In the genomic region with DNA sequence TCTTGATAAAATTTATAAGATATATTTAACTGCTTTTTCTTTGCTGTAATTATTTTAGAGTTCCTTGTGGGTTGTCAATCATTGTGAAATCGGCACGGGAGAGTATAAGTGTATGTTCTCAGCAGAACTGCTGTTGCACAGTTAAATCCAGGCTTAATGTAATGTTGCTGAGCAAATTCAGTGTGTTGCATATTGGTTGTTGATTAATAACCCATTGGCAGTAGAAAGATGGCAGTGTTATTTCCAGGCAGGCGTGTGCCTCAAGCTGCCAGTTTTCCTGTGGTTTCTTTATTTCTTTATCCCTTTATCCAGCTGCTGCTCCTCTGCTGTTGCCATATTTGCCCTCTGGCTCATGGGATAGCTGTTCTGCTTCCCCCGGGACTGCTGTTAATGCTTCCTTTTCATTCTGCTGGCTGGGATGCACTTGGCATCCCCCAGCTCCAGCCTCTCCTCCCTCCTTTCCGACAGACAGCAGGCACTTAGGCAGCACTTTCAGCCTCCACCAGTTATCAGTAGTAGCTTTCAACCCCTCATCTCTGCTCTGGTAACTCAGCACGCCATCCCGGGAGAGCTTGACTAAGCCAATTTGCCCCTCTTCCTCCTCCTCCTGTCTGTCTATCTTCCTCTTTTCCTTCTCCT, we compare ENCODE assay signal across 9 mouse cellular contexts.
DNase-seq lines count a peak whose midpoint lies in the region; ATAC-seq and TF ChIP-seq lines count a peak whose summit lies in the region.
"Had no signal": no experiment of that assay in that cellular context is flagged by ENCODE, and none has a peak within 500 bp of the region (broad histone marks: within the 10 kb centered on the region; RNA-seq: fewer than 3 reads in every experiment).

No protein-coding gene starts in this region.

- H3K27me3 ChIP-seq in liver, adult 2 months (ENCODE audit: control insufficient read depth, insufficient read depth, low read length): no peaks in the 10 kb centered on the region
- H3K27me3 ChIP-seq in liver, embryonic 11.5 days (replicated peaks; ENCODE audit: control insufficient read depth, insufficient read depth, low read length): no peaks in the 10 kb centered on the region
- no peaks in the 10 kb centered on the region for H3K27me3 ChIP-seq in embryonic facial prominence, embryonic 15.5 days
- H3K27me3 ChIP-seq: liver, embryonic 13.5 days had no signal

- no peak for TF ChIP-seq CTCF in liver, adult 2 months (IDR thresholded peaks at IDR 0.05; ENCODE audit: low read depth, low read length)

- WGBS in liver, adult 2 months: 65% methylated on average over 7 of the region's 7 CpGs
- 44% methylated on average over 7 of the region's 7 CpGs for WGBS in liver, embryonic 11.5 days
- WGBS in embryonic facial prominence, embryonic 15.5 days: 22% methylated on average over 7 of the region's 7 CpGs

- no peaks in the 10 kb centered on the region for H3K79me2 ChIP-seq in liver, adult 2 months (ENCODE audit: control insufficient read depth, insufficient read depth, low read length)

- peak; percentile 2 for DNase-seq in liver, adult 2 months (ENCODE audit: extremely low read depth, low read depth, low spot score)
- DNase-seq in liver, embryonic 11.5 days (ENCODE audit: low spot score): no peak
- DNase-seq in layer of hippocampus, adult 9-11 months: peak; percentile 39
- DNase-seq in lung, postnatal 4 days: no peak
- DNase-seq in left cerebral cortex, adult 11 months (ENCODE audit: low spot score): no peak
- no peak for DNase-seq in spleen, adult 18-20 months
- DNase-seq in gastrocnemius, adult 8-10 months (ENCODE audit: low spot score in 2 of 2): no peak
- DNase-seq: liver, embryonic 13.5 days had no signal

- no peak overlapping the region for H3K4me3 ChIP-seq in liver, adult 2 months (ENCODE audit: insufficient read depth, low read depth, low read length)
- no peak overlapping the region for H3K4me3 ChIP-seq in liver, embryonic 11.5 days (ENCODE audit: low read depth, low read length)
- no peak overlapping the region for H3K4me3 ChIP-seq in embryonic facial prominence, embryonic 15.5 days (replicated peaks)
- H3K4me3 ChIP-seq: liver, embryonic 13.5 days had no signal

- no peak for ATAC-seq in liver, embryonic 11.5 days (replicated peaks; ENCODE audit: low FRiP score)
- no peak for ATAC-seq in embryonic facial prominence, embryonic 15.5 days (ENCODE audit: insufficient number of reproducible peaks, low FRiP score, low TSS enrichment, low read depth)

- no peak overlapping the region for H3K4me2 ChIP-seq in liver, embryonic 11.5 days
- no peak overlapping the region for H3K4me2 ChIP-seq in embryonic facial prominence, embryonic 15.5 days (replicated peaks)
- H3K4me2 ChIP-seq: liver, embryonic 13.5 days had no signal

- no peak overlapping the region for H3K27ac ChIP-seq in liver, adult 2 months (replicated peaks; ENCODE audit: insufficient read depth, low read depth, low read length)
- no peak overlapping the region for H3K27ac ChIP-seq in liver, embryonic 11.5 days (ENCODE audit: low read depth, low read length)
- 0 out of 2 replicates have a peak overlapping the region, but pooled peaks have one; percentile 22 for H3K27ac ChIP-seq in embryonic facial prominence, embryonic 15.5 days (replicated peaks)
- H3K27ac ChIP-seq: liver, embryonic 13.5 days had no signal

- no peaks in the 10 kb centered on the region for H3K36me3 ChIP-seq in liver, adult 2 months (ENCODE audit: control insufficient read depth, insufficient read depth, low read length)
- no peaks in the 10 kb centered on the region for H3K36me3 ChIP-seq in liver, embryonic 11.5 days (ENCODE audit: control insufficient read depth, insufficient read depth, low read length)
- no peaks in the 10 kb centered on the region for H3K36me3 ChIP-seq in embryonic facial prominence, embryonic 15.5 days
- H3K36me3 ChIP-seq: liver, embryonic 13.5 days had no signal

- H3K4me1 ChIP-seq in liver, adult 2 months (ENCODE audit: control insufficient read depth, insufficient read depth, low read length): no peaks in the 10 kb centered on the region
- H3K4me1 ChIP-seq in liver, embryonic 11.5 days (replicated peaks; ENCODE audit: control insufficient read depth, insufficient read depth, low read length): no peaks in the 10 kb centered on the region
- peaks cover 7% of the 10 kb centered on the region; the same call in 1 of the 2 replicates for H3K4me1 ChIP-seq in embryonic facial prominence, embryonic 15.5 days
- H3K4me1 ChIP-seq: liver, embryonic 13.5 days had no signal

- no peaks in the 10 kb centered on the region for H3K9me3 ChIP-seq in liver, embryonic 11.5 days (ENCODE audit: control insufficient read depth, low read length)
- no peaks in the 10 kb centered on the region for H3K9me3 ChIP-seq in embryonic facial prominence, embryonic 15.5 days (replicated peaks)
- H3K9me3 ChIP-seq: liver, embryonic 13.5 days had no signal

- no peak overlapping the region for H3K9ac ChIP-seq in liver, adult 2 months (ENCODE audit: low read depth, low read length)
- no peak overlapping the region for H3K9ac ChIP-seq in liver, embryonic 11.5 days (ENCODE audit: low read depth, low read length)
- no peak overlapping the region for H3K9ac ChIP-seq in embryonic facial prominence, embryonic 15.5 days
- H3K9ac ChIP-seq: liver, embryonic 13.5 days had no signal

- no peak for TF ChIP-seq POLR2A in liver, adult 2 months (IDR thresholded peaks at IDR 0.05; ENCODE audit: extremely low read depth, insufficient read depth, low read length)

Comparison
In these comparisons a context has a peak if more than half of its experiments do, and no peak if none do; other contexts are left out.
1. DNase-seq: peak in liver, adult 2 months (single experiment) and layer of hippocampus, adult 9-11 months (single experiment); none in liver, embryonic 11.5 days (single experiment), lung, postnatal 4 days (0 of 2), left cerebral cortex, adult 11 months (single experiment), spleen, adult 18-20 months (0 of 2) and gastrocnemius, adult 8-10 months (0 of 2).